Mouse (Mus musculus) brain, embryonic 14.5 days (tissue): Measurements from ENCODE around the gene Rps27l.

Experiments
- CTCF ChIP-seq: fragments of 200-500 bp; IDR thresholded peaks from 2 replicates; pipeline ENCODE4 v1.5.1; 2012; ENCODE audit warnings: inconsistent platforms, mild to moderate bottlenecking, moderate library complexity, borderline replicate concordance; ENCODE audit not compliant: insufficient read depth, insufficient read length; ENCODE audit errors: extremely low read depth
- POLR2A ChIP-seq: fragments of 200-500 bp; IDR thresholded peaks from 2 replicates; pipeline ENCODE4 v1.6.1; 2012; ENCODE audit warnings: mild to moderate bottlenecking, inconsistent platforms, borderline replicate concordance; ENCODE audit not compliant: poor library complexity, insufficient read depth, insufficient read length, severe bottlenecking; ENCODE audit errors: extremely low read depth

GRCm38 (mm10) chr9:66917216-66917891 lies 28.5 kb upstream of the Rps27l start:
- no peak for TF ChIP-seq POLR2A
- no peak for TF ChIP-seq CTCF
